20 mouse cellular contexts compared by ENCODE assay signal in genomic region chr6:24546716-24547420, GRCm38 (mm10). TPM values are rescaled to one million over a fixed set of nuclear protein-coding genes. Genes with fewer than 3 reads are reported as not detected.
DNase-seq lines count a peak whose midpoint lies in the region; ATAC-seq and TF ChIP-seq lines count a peak whose summit lies in the region.
"Had no signal": no experiment of that assay in that cellular context is flagged by ENCODE, and none has a peak within 500 bp of the region (broad histone marks: within the 10 kb centered on the region; RNA-seq: fewer than 3 reads in every experiment).

No protein-coding gene starts in this region.

- 0 out of 2 replicates have a peak overlapping the region, but pooled peaks have one; percentile 12 for H3K4me2 ChIP-seq in heart, postnatal 0 days (ENCODE audit: low read depth, low read length)
- H3K4me2 ChIP-seq: embryonic facial prominence, embryonic 13.5 days; midbrain, embryonic 15.5 days had no signal

- intact Hi-C loops in heart, postnatal 14 days (cut with DNase I), result no loop called here

- DNase-seq in heart, postnatal 0 days (ENCODE audit: low spot score), result peak; percentile 50
- DNase-seq in heart, postnatal 14 days, result no peak
- peak; percentile 31 for DNase-seq in urinary bladder, postnatal 14 days (ENCODE audit: low spot score)
- no peak for DNase-seq in urinary bladder, adult 2 months (ENCODE audit: low spot score)
- DNase-seq in kidney, postnatal 14 days, result peak; percentile 52
- DNase-seq in spleen, postnatal 14 days (ENCODE audit: low spot score in 2 of 2), result no peak
- DNase-seq in forebrain, embryonic 10.5 days (ENCODE audit: extremely low spot score, low spot score), result no peak
- DNase-seq: cerebellum, adult 11-12 months had no signal

- peak overlapping the region; percentile 22; the same call in 1 of the 2 replicates for H3K27ac ChIP-seq in heart, postnatal 0 days (ENCODE audit: low read depth)
- no peak overlapping the region for H3K27ac ChIP-seq in forebrain, embryonic 10.5 days
- H3K27ac ChIP-seq: embryonic facial prominence, embryonic 13.5 days; macrophage; midbrain, embryonic 15.5 days had no signal

- no peaks in the 10 kb centered on the region for H3K36me3 ChIP-seq in heart, postnatal 0 days (replicated peaks; ENCODE audit: control insufficient read depth, insufficient read depth, low read length)
- no peaks in the 10 kb centered on the region for H3K36me3 ChIP-seq in forebrain, embryonic 10.5 days (replicated peaks)
- H3K36me3 ChIP-seq: embryonic facial prominence, embryonic 13.5 days; midbrain, embryonic 15.5 days had no signal

- no peaks in the 10 kb centered on the region for H3K9me3 ChIP-seq in heart, postnatal 0 days (replicated peaks; ENCODE audit: control insufficient read depth, low read length)
- H3K9me3 ChIP-seq in forebrain, embryonic 10.5 days, result no peaks in the 10 kb centered on the region
- H3K9me3 ChIP-seq: embryonic facial prominence, embryonic 13.5 days; midbrain, embryonic 15.5 days had no signal

- peaks cover 16% of the 10 kb centered on the region for H3K4me1 ChIP-seq in heart, postnatal 0 days (ENCODE audit: control insufficient read depth, insufficient read depth)
- H3K4me1 ChIP-seq in forebrain, embryonic 10.5 days, result no peaks in the 10 kb centered on the region
- H3K4me1 ChIP-seq: embryonic facial prominence, embryonic 13.5 days; midbrain, embryonic 15.5 days had no signal

- H3K9ac ChIP-seq in heart, postnatal 0 days (replicated peaks; ENCODE audit: low read depth, low read length), result no peak overlapping the region
- H3K9ac ChIP-seq: embryonic facial prominence, embryonic 13.5 days; midbrain, embryonic 15.5 days had no signal

- H3K4me3 ChIP-seq in heart, postnatal 0 days (ENCODE audit: low read depth, low read length), result no peak overlapping the region
- no peak overlapping the region for H3K4me3 ChIP-seq in forebrain, embryonic 10.5 days
- H3K4me3 ChIP-seq: embryonic facial prominence, embryonic 13.5 days; midbrain, embryonic 15.5 days had no signal

- WGBS in heart, postnatal 0 days, result 3% methylated on average over 1 of the region's 1 CpGs
- WGBS in forebrain, embryonic 10.5 days, result 89% methylated on average over 1 of the region's 1 CpGs

- H3K27me3 ChIP-seq in heart, postnatal 0 days (ENCODE audit: control insufficient read depth, insufficient read depth, low read length), result no peaks in the 10 kb centered on the region
- no peaks in the 10 kb centered on the region for H3K27me3 ChIP-seq in forebrain, embryonic 10.5 days (ENCODE audit: poor library complexity, severe bottlenecking)
- H3K27me3 ChIP-seq: CH12.LX; embryonic facial prominence, embryonic 13.5 days; midbrain, embryonic 15.5 days had no signal

- no peak for TF ChIP-seq EP300 in heart, postnatal 0 days (IDR thresholded peaks at IDR 0.05; ENCODE audit: low read depth)

- ATAC-seq in heart, postnatal 0 days (ENCODE audit: insufficient read depth, low read depth), result peak; percentile 70
- ATAC-seq: hindbrain, embryonic 16.5 days; midbrain, embryonic 15.5 days had no signal

- no peak for TF ChIP-seq CTCF in heart, postnatal 0 days (IDR thresholded peaks at IDR 0.05; ENCODE audit: low read depth)

RNA-seq across cellular contexts. Expression of gene Asb15, which starts 18.9 kb away (rescaled TPM):
- 1.5 and 3.4 TPM in 2 replicates for total RNA-seq in heart, postnatal 0 days (2014; rRNA removed; ENCODE audit: low replicate concordance)
- 1.4 and 1.5 TPM in 2 replicates for polyA plus RNA-seq in heart, postnatal 0 days (2015; fragmentation: Nextera tagmentation; extraction: Ambion mirVana)
- 10 to 100 TPM; 42.9 to 47.5 TPM for total RNA-seq in heart, postnatal 14 days (2021)
- 0.21 and 0.26 TPM in 2 replicates for polyA plus RNA-seq in urinary bladder, adult 2 months (2012; rRNA removed)
- polyA plus RNA-seq in forebrain, embryonic 10.5 days (2016; fragmentation: Nextera tagmentation; extraction: Ambion mirVana), result not detected in 2 replicates
- total RNA-seq: CH12.LX; common myeloid progenitor, adult 5-6 weeks; granulocyte monocyte progenitor cell, adult 5-6 weeks; left cerebral cortex, adult 8-10 months had no signal
- polyA plus RNA-seq: embryonic facial prominence, embryonic 13.5 days; forebrain, embryonic 11.5 days; macrophage; small intestine, adult 2 months had no signal

RNA-seq across cellular contexts. Expression of gene Ndufa5, which starts 19.1 kb away (rescaled TPM):
- total RNA-seq in heart, postnatal 0 days (2014; rRNA removed; ENCODE audit: low replicate concordance), result 55.0 and 113 TPM in 2 replicates
- 1,697 and 1,774 TPM in 2 replicates for polyA plus RNA-seq in heart, postnatal 0 days (2015; fragmentation: Nextera tagmentation; extraction: Ambion mirVana)
- total RNA-seq in heart, postnatal 14 days (2021), result 1,000 to 10,000 TPM; 1,207 to 1,226 TPM
- polyA plus RNA-seq in urinary bladder, adult 2 months (2012; rRNA removed), result 32.5 and 59.8 TPM in 2 replicates
- 245 and 258 TPM in 2 replicates for polyA plus RNA-seq in forebrain, embryonic 10.5 days (2016; fragmentation: Nextera tagmentation; extraction: Ambion mirVana)

RNA-seq across cellular contexts. Expression of gene Iqub, which starts 32.0 kb away (rescaled TPM):
- total RNA-seq in heart, postnatal 0 days (2014; rRNA removed; ENCODE audit: low replicate concordance), result 0.15 TPM in 1 of 2 replicates, not detected in the other
- polyA plus RNA-seq in heart, postnatal 0 days (2015; fragmentation: Nextera tagmentation; extraction: Ambion mirVana), result 0.16 and 0.23 TPM in 2 replicates
- total RNA-seq in heart, postnatal 14 days (2021), result under 1 TPM; 0.29 to 0.38 TPM
- 0.06 and 0.12 TPM in 2 replicates for polyA plus RNA-seq in urinary bladder, adult 2 months (2012; rRNA removed)
- polyA plus RNA-seq in forebrain, embryonic 10.5 days (2016; fragmentation: Nextera tagmentation; extraction: Ambion mirVana), result 0.07 and 0.19 TPM in 2 replicates
- total RNA-seq: CH12.LX; common myeloid progenitor, adult 5-6 weeks; granulocyte monocyte progenitor cell, adult 5-6 weeks had no signal
- polyA plus RNA-seq: macrophage; small intestine, adult 2 months had no signal

RNA-seq across cellular contexts. Expression of gene Lmod2, which starts 50.7 kb away (rescaled TPM):
- 51.9 and 68.1 TPM in 2 replicates for total RNA-seq in heart, postnatal 0 days (2014; rRNA removed; ENCODE audit: low replicate concordance)
- polyA plus RNA-seq in heart, postnatal 0 days (2015; fragmentation: Nextera tagmentation; extraction: Ambion mirVana), result 62.2 and 70.3 TPM in 2 replicates
- 100 to 1,000 TPM; 413 to 423 TPM for total RNA-seq in heart, postnatal 14 days (2021)
- 0.03 TPM in 1 of 2 replicates, not detected in the other for polyA plus RNA-seq in urinary bladder, adult 2 months (2012; rRNA removed)
- polyA plus RNA-seq in forebrain, embryonic 10.5 days (2016; fragmentation: Nextera tagmentation; extraction: Ambion mirVana), result 0.10 TPM in 1 of 2 replicates, not detected in the other
- total RNA-seq: CH12.LX; common myeloid progenitor, adult 5-6 weeks; granulocyte monocyte progenitor cell, adult 5-6 weeks; layer of hippocampus, adult 8-10 months had no signal
- polyA plus RNA-seq: forebrain, embryonic 11.5 days; hindbrain, embryonic 16.5 days; macrophage; midbrain, embryonic 15.5 days; small intestine, adult 2 months; testis, adult 2 months had no signal

Comparison
In these comparisons a context has a peak if more than half of its experiments do, and no peak if none do; other contexts are left out.
1. DNase-seq: peak in heart, postnatal 0 days (single experiment), urinary bladder, postnatal 14 days (single experiment) and kidney, postnatal 14 days (single experiment); none in heart, postnatal 14 days (0 of 2), urinary bladder, adult 2 months (single experiment), spleen, postnatal 14 days (0 of 2) and forebrain, embryonic 10.5 days (single experiment).